Mouse (Mus musculus): Measurements from ENCODE around the gene Dennd4a. TPM values are rescaled to one million over a fixed set of nuclear protein-coding genes. Genes with fewer than 3 reads are reported as not detected.

Dennd4a gene
- polyA plus RNA-seq, 1 experiment = not detected

GRCm38 (mm10) chr9:64951161-64951657, 140.1 kb downstream of the Dennd4a start, which contains the start of gene Slc24a1:
Gene Slc24a1, minus strand, starts transcription at chr9:64951607.
- no peak within 1 kb of the TSS for H3K4me3 ChIP-seq (ENCODE audit: insufficient read depth, low read depth, low read length)
- H3K4me1 ChIP-seq (ENCODE audit: control insufficient read depth, insufficient read depth, low read length) = no peaks in the 10 kb centered on the region
- 53% methylated on average over 11 of the region's 11 CpGs for WGBS
- TF ChIP-seq POLR2A (IDR thresholded peaks at IDR 0.05; ENCODE audit: insufficient read depth, low read depth, low read length) (no peak), CTCF (IDR thresholded peaks at IDR 0.05; ENCODE audit: insufficient read depth, low read depth, low read length) (no peak)
- H3K27ac ChIP-seq (ENCODE audit: insufficient read depth, low read depth, low read length) = no peak within 1 kb of the TSS

DNA sequence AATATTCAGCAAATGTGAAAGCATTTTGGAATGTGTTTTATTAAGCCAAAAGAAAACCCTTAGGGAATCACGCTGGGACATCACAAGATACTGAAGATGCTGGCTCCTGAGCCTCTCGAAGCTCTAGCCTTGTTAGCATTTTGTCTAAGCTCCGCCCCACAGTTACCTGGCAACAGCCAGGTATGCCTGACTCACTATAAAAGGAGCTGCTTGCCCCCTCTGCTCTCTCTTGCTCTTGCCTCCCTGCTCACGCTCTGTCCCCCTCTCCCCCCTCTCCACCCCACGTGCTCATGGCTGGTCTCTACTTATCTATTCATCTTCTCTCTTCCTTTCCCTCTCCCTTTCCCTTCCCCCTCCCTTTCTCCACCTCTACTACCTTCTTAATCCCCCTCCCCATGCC, 140.9 kb downstream of the Dennd4a start:
- Histone ChIP-seq H3K27ac (ENCODE audit: insufficient read depth, low read depth, low read length) (no peak overlapping the region), H3K4me3 (ENCODE audit: insufficient read depth, low read depth, low read length) (no peak overlapping the region), H3K4me1 (ENCODE audit: control insufficient read depth, insufficient read depth, low read length) (no peaks in the 10 kb centered on the region)
- 23% methylated on average over 5 of the region's 5 CpGs for WGBS
- no peak for TF ChIP-seq CTCF (IDR thresholded peaks at IDR 0.05; ENCODE audit: insufficient read depth, low read depth, low read length)

- Histone ChIP-seq H3K4me1 (ENCODE audit: control insufficient read depth, insufficient read depth, low read length) (no peaks in the 10 kb centered on the region), H3K27ac (ENCODE audit: insufficient read depth, low read depth, low read length) (no peak overlapping the region), H3K4me3 (ENCODE audit: insufficient read depth, low read depth, low read length) (no peak overlapping the region)
- TF ChIP-seq CTCF (IDR thresholded peaks at IDR 0.05; ENCODE audit: insufficient read depth, low read depth, low read length) (no peak), POLR2A (IDR thresholded peaks at IDR 0.05; ENCODE audit: insufficient read depth, low read depth, low read length) (no peak)
- WGBS = 78% methylated on average over 7 of the region's 7 CpGs
These were observed 142.1 kb downstream of the Dennd4a start for GRCm38 (mm10) chr9:64953190-64953589.

DNA sequence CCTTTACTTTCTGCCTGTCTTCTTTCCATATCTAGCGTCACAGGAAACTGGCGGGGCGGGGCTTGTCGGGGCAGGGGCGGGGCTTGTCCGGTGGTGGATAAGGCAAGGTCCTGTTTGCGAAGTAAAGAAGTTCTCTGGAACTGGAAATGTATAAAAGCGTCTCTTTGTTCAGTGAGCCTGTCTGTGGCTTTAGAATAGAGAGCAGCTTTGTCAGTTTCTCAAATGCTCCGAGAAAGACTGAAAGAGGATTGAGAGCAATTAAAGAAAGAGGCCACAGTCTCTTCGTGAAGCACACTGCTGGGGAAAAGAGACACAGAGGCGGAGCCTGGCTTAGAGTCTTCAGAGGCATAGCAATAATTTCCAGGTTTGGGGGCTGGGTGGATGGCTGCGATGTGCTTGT, 145.2 kb downstream of the Dennd4a start:
- Histone ChIP-seq H3K4me1 (ENCODE audit: control insufficient read depth, insufficient read depth, low read length) (0 out of 2 replicates have a peak, but pooled peaks cover 2% of the 10 kb centered on the region), H3K4me3 (ENCODE audit: insufficient read depth, low read depth, low read length) (no peak overlapping the region), H3K27ac (ENCODE audit: insufficient read depth, low read depth, low read length) (no peak overlapping the region)
- no peak for TF ChIP-seq POLR2A (IDR thresholded peaks at IDR 0.05; ENCODE audit: insufficient read depth, low read depth, low read length)
- TF ChIP-seq CTCF (IDR thresholded peaks at IDR 0.05; ENCODE audit: insufficient read depth, low read depth, low read length) = no peak
- WGBS = 11% methylated on average over 12 of the region's 12 CpGs

DNA sequence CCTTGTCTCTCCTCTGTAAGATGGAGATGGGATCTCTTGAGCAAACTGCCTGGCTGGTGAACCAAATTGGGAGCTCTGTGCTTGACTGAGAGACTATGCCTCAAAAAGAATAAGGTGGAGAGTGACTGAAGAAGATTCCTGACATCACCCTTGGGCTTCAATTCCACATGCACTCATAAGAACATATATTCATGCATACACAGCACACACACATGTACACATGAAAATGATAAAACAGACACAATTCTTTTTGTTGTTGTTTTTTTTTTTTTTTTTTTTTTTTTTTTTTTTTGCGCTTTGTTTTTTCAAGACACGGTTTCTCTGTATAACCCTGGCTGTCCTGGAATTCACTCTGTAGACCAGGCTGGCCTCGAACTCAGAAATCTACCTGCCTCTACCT, 146.1 kb downstream of the Dennd4a start:
- TF ChIP-seq POLR2A (IDR thresholded peaks at IDR 0.05; ENCODE audit: insufficient read depth, low read depth, low read length) = no peak
- no peak for TF ChIP-seq CTCF (IDR thresholded peaks at IDR 0.05; ENCODE audit: insufficient read depth, low read depth, low read length)
- no peak overlapping the region for H3K27ac ChIP-seq (ENCODE audit: insufficient read depth, low read depth, low read length)
- WGBS = 75% methylated on average over 3 of the region's 3 CpGs

DNA sequence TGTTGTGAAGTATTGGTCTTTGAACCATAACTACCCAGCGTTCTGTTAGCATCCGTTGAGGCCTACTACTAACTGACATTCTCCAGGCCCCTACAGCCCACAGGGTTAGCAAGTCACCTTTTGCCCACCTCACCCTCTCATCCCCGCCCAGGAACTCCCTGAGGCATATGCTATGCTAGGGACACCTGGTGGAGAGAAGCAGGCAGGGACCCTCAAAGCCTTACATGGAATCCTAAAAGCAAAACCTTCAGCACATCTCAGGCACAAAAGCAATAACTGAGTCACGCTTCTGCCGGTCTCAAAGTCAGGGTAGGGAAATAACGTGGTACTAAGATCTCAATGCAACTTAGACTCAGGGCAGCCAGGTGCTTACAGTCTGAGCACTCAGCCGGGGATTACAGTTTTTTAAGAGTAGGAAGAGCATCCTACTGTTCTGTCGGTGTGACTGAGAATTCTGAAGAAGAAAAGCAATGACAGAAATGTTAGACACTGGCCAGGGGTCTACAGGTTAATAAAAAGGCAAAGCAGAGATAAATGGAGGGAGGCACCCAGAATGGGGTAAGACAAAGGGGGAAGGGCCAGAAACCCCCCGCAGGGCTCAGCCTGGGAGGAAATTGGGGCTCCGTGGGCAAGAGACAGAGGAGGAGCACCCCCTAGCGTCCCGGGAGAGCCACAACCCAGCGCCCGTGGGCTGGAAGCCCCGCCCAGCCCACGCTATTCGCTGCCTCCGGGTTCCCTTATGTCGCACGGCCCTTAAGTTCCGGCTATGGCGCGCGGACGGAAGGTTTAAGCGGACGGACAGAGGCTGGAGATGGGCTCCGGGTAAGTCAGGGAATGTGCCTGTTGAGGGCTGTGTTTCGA, 149.2 kb downstream of the Dennd4a start, which contains the start of gene Ints14:
TSS of gene Ints14 (plus strand) at position 789 of the 861 bp plus-strand sequence.
- 7% methylated on average over 29 of the region's 29 CpGs for WGBS
- Histone ChIP-seq H3K27ac (ENCODE audit: insufficient read depth, low read depth, low read length) (peak within 1 kb of the TSS; percentile 40; the same call in 1 of the 2 replicates), H3K4me3 (ENCODE audit: insufficient read depth, low read depth, low read length) (peak within 1 kb of the TSS; percentile 73), H3K4me1 (ENCODE audit: control insufficient read depth, insufficient read depth, low read length) (peaks cover 5% of the 10 kb centered on the region)
- TF ChIP-seq POLR2A (IDR thresholded peaks at IDR 0.05; ENCODE audit: insufficient read depth, low read depth, low read length) (peak; percentile 76; the same call in 1 of the 2 replicates), CTCF (IDR thresholded peaks at IDR 0.05; ENCODE audit: insufficient read depth, low read depth, low read length) (peak; percentile 82)

More for the DNA sequence above, 146.1 kb downstream of the Dennd4a start:
- Histone ChIP-seq H3K4me3 (ENCODE audit: insufficient read depth, low read depth, low read length) (no peak overlapping the region), H3K4me1 (ENCODE audit: control insufficient read depth, insufficient read depth, low read length) (peaks cover 5% of the 10 kb centered on the region)

- TF ChIP-seq CTCF (IDR thresholded peaks at IDR 0.05; ENCODE audit: insufficient read depth, low read depth, low read length) = no peak
- Histone ChIP-seq H3K4me3 (ENCODE audit: insufficient read depth, low read depth, low read length) (peak overlapping the region; percentile 73), H3K27ac (ENCODE audit: insufficient read depth, low read depth, low read length) (peak overlapping the region; percentile 40; the same call in 1 of the 2 replicates), H3K4me1 (ENCODE audit: control insufficient read depth, insufficient read depth, low read length) (peaks cover 5% of the 10 kb centered on the region)
- WGBS = 0% methylated on average over 16 of the region's 17 CpGs
These were observed 149.8 kb downstream of the Dennd4a start for GRCm38 (mm10) chr9:64960978-64961320.

Other genes starting within 250 kb of the Dennd4a start
- not detected in 2 replicates for gene Rab11a, start 73.6 kb upstream of the Dennd4a start, polyA plus RNA-seq (2012; ENCODE audit: insufficient read depth, insufficient read length, low replicate concordance, missing spikeins)
- gene Slc24a1, start 140.3 kb downstream of the Dennd4a start, polyA plus RNA-seq (2012; ENCODE audit: insufficient read depth, insufficient read length, low replicate concordance, missing spikeins) = not detected in 2 replicates
- gene Ints14, start 149.6 kb downstream of the Dennd4a start, polyA plus RNA-seq (2012; ENCODE audit: insufficient read depth, insufficient read length, low replicate concordance, missing spikeins) = not detected in 2 replicates
- gene Hacd3, start 210.4 kb downstream of the Dennd4a start, polyA plus RNA-seq (2012; ENCODE audit: insufficient read depth, insufficient read length, low replicate concordance, missing spikeins) = 150 TPM in 1 of 2 replicates, not detected in the other
- 403 TPM in 1 of 2 replicates, not detected in the other for gene Dpp8, start 221.1 kb downstream of the Dennd4a start, polyA plus RNA-seq (2012; ENCODE audit: insufficient read depth, insufficient read length, low replicate concordance, missing spikeins)